Mouse (Mus musculus) fat pad, adult 2 months (tissue): ENCODE measurements around the gene Krtdap.
"Not testable (repeated sequence)": the region's sequence is repeated elsewhere in the genome, so short reads cannot be mapped to it uniquely, and the experiment has no call there.

ENCODE experiments used
- DNase-seq: peaks from one replicate; pipeline ENCODE4 v3.0.0-alpha.2; 2011; ENCODE audit warnings: low read depth, low spot score; ENCODE audit errors: extremely low read depth

Krtdap gene

GRCm38 (mm10) chr7:30832684-30833083 is 45.0 kb downstream of the Krtdap start:
- not testable (repeated sequence) for DNase-seq

- DNase-seq, result no peak
Measured at GRCm38 (mm10) chr7:30837277-30837676, 49.6 kb downstream of the Krtdap start.

GRCm38 (mm10) chr7:30840306-30840705 is 52.6 kb downstream of the Krtdap start:
- DNase-seq, result no peak
